Mouse (Mus musculus): ENCODE results near the gene Runx1. TPM values are rescaled to one million over a fixed set of nuclear protein-coding genes. Genes with fewer than 3 reads are reported as not detected.

The Runx1 gene
- polyA plus RNA-seq, 1 experiment from 2014 or later, result 4.6 TPM

DNA sequence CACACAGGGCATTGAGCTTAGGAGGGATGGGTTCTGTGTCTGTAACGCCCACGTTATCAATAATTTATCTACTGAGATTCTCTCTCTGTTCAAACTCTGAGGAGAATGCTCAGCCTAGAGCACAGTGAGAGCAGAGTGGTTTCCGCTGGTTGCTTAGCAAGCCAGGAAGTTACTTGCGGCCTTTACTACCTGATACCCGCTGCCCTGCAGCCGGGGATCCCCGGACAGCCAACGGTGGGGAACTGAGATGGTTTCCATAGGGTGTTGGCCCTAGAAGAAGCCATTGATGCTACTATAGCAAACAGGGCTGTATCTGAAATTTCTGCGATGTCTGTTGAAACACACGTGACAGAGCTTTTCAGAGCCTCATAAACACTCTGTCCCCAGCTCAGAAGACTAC lies 250.2 kb downstream of the Runx1 start:
- Histone ChIP-seq H3K27ac (ENCODE audit: low read depth) (no peak overlapping the region), H3K4me1 (ENCODE audit: insufficient read depth) (no peaks in the 10 kb centered on the region), H3K4me2 (ENCODE audit: low read depth, low read length) (no peak overlapping the region), H3K27me3 (ENCODE audit: insufficient read depth, low read length) (no peaks in the 10 kb centered on the region), H3K36me3 (replicated peaks; ENCODE audit: insufficient read depth, low read length) (no peaks in the 10 kb centered on the region), H3K9me3 (ENCODE audit: low read length) (no peaks in the 10 kb centered on the region), H3K4me3 (ENCODE audit: low read depth, low read length) (no peak overlapping the region), H3K9ac (replicated peaks) (no peak overlapping the region)
- no peak for DNase-seq
- WGBS (ENCODE audit: insufficient replicate concordance), result 52% methylated on average over 10 of the region's 10 CpGs
- TF ChIP-seq EP300 (IDR thresholded peaks at IDR 0.05; ENCODE audit: low read depth), result no peak
- TF ChIP-seq CTCF (IDR thresholded peaks at IDR 0.05; ENCODE audit: low read depth), result no peak
- ATAC-seq, result no peak

DNA sequence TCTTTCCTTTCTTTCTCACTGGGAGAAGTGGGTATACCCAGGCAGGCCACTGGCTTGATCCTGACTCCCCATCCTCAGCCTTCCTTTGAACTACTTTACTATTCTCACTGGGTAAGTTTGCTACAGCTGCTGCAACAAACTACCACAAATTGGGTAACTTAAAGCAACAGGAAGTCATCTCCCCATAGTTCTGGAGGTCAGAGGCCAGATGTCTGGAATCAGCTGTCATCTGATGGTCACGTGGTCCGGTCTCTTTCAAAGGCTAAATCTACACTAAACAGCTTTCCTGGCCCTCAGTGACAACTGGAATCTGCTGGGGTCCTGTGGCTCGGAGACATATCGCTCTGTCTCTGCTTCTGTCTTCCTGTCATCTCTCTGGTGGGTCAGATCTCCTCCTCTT lies 252.8 kb downstream of the Runx1 start:
- Histone ChIP-seq H3K4me1 (ENCODE audit: insufficient read depth) (no peaks in the 10 kb centered on the region), H3K36me3 (replicated peaks; ENCODE audit: insufficient read depth, low read length) (no peaks in the 10 kb centered on the region), H3K9me3 (ENCODE audit: low read length) (no peaks in the 10 kb centered on the region), H3K4me2 (ENCODE audit: low read depth, low read length) (no peak overlapping the region), H3K4me3 (ENCODE audit: low read depth, low read length) (no peak overlapping the region), H3K27me3 (ENCODE audit: insufficient read depth, low read length) (no peaks in the 10 kb centered on the region), H3K9ac (replicated peaks) (no peak overlapping the region), H3K27ac (ENCODE audit: low read depth) (no peak overlapping the region)
- ATAC-seq, result no peak
- TF ChIP-seq CTCF (IDR thresholded peaks at IDR 0.05; ENCODE audit: low read depth), result no peak
- no peak for TF ChIP-seq EP300 (IDR thresholded peaks at IDR 0.05; ENCODE audit: low read depth)
- WGBS (ENCODE audit: insufficient replicate concordance), result 37% methylated on average over 4 of the region's 4 CpGs
- DNase-seq, result no peak

DNA sequence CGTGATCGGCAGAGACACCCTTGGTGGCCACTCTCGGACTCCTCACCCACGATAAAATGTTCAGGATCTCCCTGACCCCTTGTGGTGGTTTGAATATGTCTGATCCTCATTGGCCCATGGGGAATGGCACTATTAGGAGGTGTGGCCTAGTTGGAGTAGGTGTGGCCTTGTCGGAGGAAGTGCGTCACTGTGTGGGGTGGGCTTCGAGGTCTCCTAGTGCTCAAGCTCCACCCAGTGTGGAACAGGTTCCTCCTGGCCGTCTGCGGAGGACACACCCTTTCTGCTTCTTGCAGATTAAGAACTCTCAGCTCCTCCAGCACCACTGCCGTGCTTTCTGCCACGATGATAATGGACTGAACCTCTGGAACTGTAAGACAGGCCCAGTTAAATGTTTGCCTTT lies 254.7 kb downstream of the Runx1 start:
- ATAC-seq (no peak), DNase-seq (no peak)
- H3K27me3 ChIP-seq (ENCODE audit: insufficient read depth, low read length), result peaks cover 7% of the 10 kb centered on the region; the same call in 1 of the 2 replicates

DNA sequence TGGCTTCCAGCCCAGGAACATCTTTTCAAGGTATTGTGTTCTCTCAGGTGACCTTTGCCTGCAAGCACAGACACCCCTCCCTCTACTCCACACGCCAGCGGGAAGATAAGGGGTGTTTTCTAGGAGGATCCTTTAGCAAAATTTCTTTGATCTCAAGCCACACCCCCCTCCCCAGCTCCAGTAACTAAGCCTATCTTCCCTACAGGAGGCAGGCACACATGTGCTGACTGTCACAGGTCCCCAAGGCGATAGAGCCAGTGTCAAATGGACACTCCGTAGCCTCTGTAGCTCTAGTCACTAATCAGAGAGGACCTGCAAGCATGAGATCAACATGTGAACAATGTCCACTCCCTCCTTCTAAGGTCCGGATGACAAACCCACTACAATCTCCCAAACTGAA lies 259.8 kb downstream of the Runx1 start:
- WGBS (ENCODE audit: insufficient replicate concordance), result 23% methylated on average over 5 of the region's 5 CpGs
- Histone ChIP-seq H3K4me1 (ENCODE audit: insufficient read depth) (no peaks in the 10 kb centered on the region), H3K36me3 (replicated peaks; ENCODE audit: insufficient read depth, low read length) (no peaks in the 10 kb centered on the region), H3K27ac (ENCODE audit: low read depth) (no peak overlapping the region), H3K4me3 (ENCODE audit: low read depth, low read length) (no peak overlapping the region), H3K9ac (replicated peaks) (no peak overlapping the region), H3K9me3 (ENCODE audit: low read length) (no peaks in the 10 kb centered on the region), H3K4me2 (ENCODE audit: low read depth, low read length) (no peak overlapping the region), H3K27me3 (ENCODE audit: insufficient read depth, low read length) (peaks cover 11% of the 10 kb centered on the region; the same call in 1 of the 2 replicates)
- ATAC-seq (no peak), DNase-seq (no peak)
- TF ChIP-seq EP300 (IDR thresholded peaks at IDR 0.05; ENCODE audit: low read depth) (no peak), CTCF (IDR thresholded peaks at IDR 0.05; ENCODE audit: low read depth) (no peak)

More for the DNA sequence above, 254.7 kb downstream of the Runx1 start:
- WGBS (ENCODE audit: insufficient replicate concordance), result 79% methylated on average over 11 of the region's 11 CpGs
- no peak overlapping the region for H3K4me3 ChIP-seq (ENCODE audit: low read depth, low read length)
- H3K9ac ChIP-seq (replicated peaks), result no peak overlapping the region
- no peak for TF ChIP-seq CTCF (IDR thresholded peaks at IDR 0.05; ENCODE audit: low read depth)
- TF ChIP-seq EP300 (IDR thresholded peaks at IDR 0.05; ENCODE audit: low read depth), result no peak
- no peaks in the 10 kb centered on the region for H3K9me3 ChIP-seq (ENCODE audit: low read length)
- H3K27ac ChIP-seq (ENCODE audit: low read depth), result no peak overlapping the region
- H3K4me2 ChIP-seq (ENCODE audit: low read depth, low read length), result no peak overlapping the region
- no peaks in the 10 kb centered on the region for H3K4me1 ChIP-seq (ENCODE audit: insufficient read depth)
- no peaks in the 10 kb centered on the region for H3K36me3 ChIP-seq (replicated peaks; ENCODE audit: insufficient read depth, low read length)

DNA sequence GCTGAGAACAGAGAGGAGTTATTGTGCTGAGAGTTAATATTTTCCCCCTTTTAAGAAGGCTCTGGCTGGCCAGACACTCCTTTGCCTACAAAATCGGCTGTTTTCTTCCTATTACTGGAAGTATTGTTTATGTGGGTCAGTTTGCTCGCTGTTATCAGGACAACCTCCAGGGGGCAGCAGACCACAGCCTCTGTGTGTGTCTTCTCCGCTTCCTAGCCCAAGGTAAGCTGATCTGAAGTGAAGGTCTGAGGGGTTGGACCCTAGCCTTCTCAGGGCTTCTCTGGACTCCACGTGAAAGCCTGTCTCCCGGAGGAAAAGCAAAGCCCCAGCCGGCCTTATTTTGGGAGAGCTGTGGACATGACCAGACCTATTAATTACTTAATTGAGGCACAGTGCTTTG lies 260.2 kb downstream of the Runx1 start:
- Histone ChIP-seq H3K36me3 (replicated peaks; ENCODE audit: insufficient read depth, low read length) (no peaks in the 10 kb centered on the region), H3K27ac (ENCODE audit: low read depth) (no peak overlapping the region), H3K27me3 (ENCODE audit: insufficient read depth, low read length) (peaks cover 11% of the 10 kb centered on the region; the same call in 1 of the 2 replicates), H3K9ac (replicated peaks) (no peak overlapping the region), H3K4me3 (ENCODE audit: low read depth, low read length) (no peak overlapping the region), H3K9me3 (ENCODE audit: low read length) (no peaks in the 10 kb centered on the region), H3K4me2 (ENCODE audit: low read depth, low read length) (no peak overlapping the region), H3K4me1 (ENCODE audit: insufficient read depth) (no peaks in the 10 kb centered on the region)
- ATAC-seq (no peak), DNase-seq (peak; percentile 84)
- WGBS (ENCODE audit: insufficient replicate concordance), result 3% methylated on average over 6 of the region's 6 CpGs
- TF ChIP-seq EP300 (IDR thresholded peaks at IDR 0.05; ENCODE audit: low read depth), result no peak
- TF ChIP-seq CTCF (IDR thresholded peaks at IDR 0.05; ENCODE audit: low read depth), result peak; percentile 94

DNA sequence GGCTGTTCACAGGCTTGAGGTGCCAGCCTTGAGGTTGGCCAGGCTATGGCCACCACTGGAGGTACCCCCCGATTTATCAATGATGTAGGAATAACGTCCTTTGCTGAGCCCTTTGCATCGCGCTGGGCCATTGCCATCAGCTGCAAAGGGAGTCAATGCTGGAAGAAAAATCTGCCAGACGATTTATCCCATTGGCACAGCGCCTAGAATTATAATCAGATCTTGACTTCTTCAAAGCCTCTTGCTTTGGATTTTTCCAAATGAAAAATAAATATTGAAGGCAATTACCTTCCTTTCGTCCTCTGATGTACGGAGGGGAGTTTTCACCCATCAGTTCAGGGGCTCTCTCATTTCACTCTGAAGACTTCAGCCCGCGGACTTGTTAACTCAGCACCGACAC lies 260.7 kb downstream of the Runx1 start:
- no peak overlapping the region for H3K4me3 ChIP-seq (ENCODE audit: low read depth, low read length)
- 72% methylated on average over 11 of the region's 11 CpGs for WGBS (ENCODE audit: insufficient replicate concordance)

DNA sequence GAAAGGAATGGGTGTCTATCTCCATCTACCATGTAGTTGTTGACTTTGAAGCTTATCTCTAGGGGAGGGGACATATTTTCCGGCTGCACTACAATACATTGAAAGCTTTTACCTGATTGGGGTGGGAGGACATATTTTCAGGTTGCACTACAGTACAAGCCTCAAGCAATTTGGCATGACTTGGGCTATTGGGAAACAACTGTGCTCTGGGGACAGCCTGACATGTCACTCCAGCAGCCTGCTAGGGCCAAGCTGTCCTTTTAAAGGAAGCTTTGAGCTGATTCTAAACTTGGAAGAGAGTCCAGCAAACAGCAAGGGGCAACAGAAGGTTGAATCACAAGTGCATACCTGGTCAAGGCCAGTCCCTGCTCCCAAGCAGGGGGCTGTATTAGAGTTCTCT lies 270.9 kb downstream of the Runx1 start:
- H3K27ac ChIP-seq (ENCODE audit: low read depth), result no peak overlapping the region
- H3K9me3 ChIP-seq (ENCODE audit: low read length), result no peaks in the 10 kb centered on the region
- TF ChIP-seq EP300 (IDR thresholded peaks at IDR 0.05; ENCODE audit: low read depth), result no peak
- no peak for TF ChIP-seq CTCF (IDR thresholded peaks at IDR 0.05; ENCODE audit: low read depth)
- no peak for ATAC-seq
- no peaks in the 10 kb centered on the region for H3K27me3 ChIP-seq (ENCODE audit: insufficient read depth, low read length)
- WGBS (ENCODE audit: insufficient replicate concordance), result 56% methylated on average over 1 of the region's 1 CpGs
- no peaks in the 10 kb centered on the region for H3K36me3 ChIP-seq (replicated peaks; ENCODE audit: insufficient read depth, low read length)
- H3K4me3 ChIP-seq (ENCODE audit: low read depth, low read length), result no peak overlapping the region
- no peak for DNase-seq
- no peak overlapping the region for H3K9ac ChIP-seq (replicated peaks)
- no peak overlapping the region for H3K4me2 ChIP-seq (ENCODE audit: low read depth, low read length)
- H3K4me1 ChIP-seq (ENCODE audit: insufficient read depth), result no peaks in the 10 kb centered on the region

More for the DNA sequence above, 260.7 kb downstream of the Runx1 start:
- Histone ChIP-seq H3K27me3 (ENCODE audit: insufficient read depth, low read length) (peaks cover 11% of the 10 kb centered on the region; the same call in 1 of the 2 replicates), H3K4me2 (ENCODE audit: low read depth, low read length) (no peak overlapping the region), H3K27ac (ENCODE audit: low read depth) (no peak overlapping the region), H3K9me3 (ENCODE audit: low read length) (no peaks in the 10 kb centered on the region), H3K9ac (replicated peaks) (no peak overlapping the region), H3K36me3 (replicated peaks; ENCODE audit: insufficient read depth, low read length) (no peaks in the 10 kb centered on the region), H3K4me1 (ENCODE audit: insufficient read depth) (no peaks in the 10 kb centered on the region)
- DNase-seq (no peak), ATAC-seq (no peak)
- TF ChIP-seq CTCF (IDR thresholded peaks at IDR 0.05; ENCODE audit: low read depth), result no peak

Measured in liver, postnatal 0 days (tissue).